Mouse (Mus musculus): ENCODE data around the gene Nxn.

DNA sequence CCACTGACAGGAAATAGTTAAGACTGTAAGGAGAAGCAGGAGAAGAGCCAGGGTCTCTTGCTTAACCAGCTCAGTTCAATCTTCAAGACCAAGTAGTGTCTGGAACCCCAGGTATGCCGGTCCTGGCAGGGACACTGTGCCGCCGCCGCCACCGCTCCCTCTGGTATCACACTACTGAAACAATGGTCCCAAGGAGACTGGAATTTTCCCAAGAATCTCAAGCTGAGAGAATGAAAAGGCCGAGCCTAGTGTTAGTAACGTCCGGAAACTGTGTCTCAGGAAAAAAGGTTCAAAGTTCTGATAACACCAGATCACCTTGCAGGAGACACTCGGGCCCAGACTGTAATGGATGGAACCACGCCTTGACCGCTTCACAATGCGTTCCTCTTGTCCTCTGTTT is 41.5 kb downstream of the Nxn start:
- TF ChIP-seq CTCF (conservative IDR thresholded peaks at IDR 0.05; ENCODE audit: insufficient read depth, insufficient read length, low read depth, low read length) (no peak), POLR2A (IDR thresholded peaks at IDR 0.05; ENCODE audit: low read depth, low read length) (no peak)

Measured in kidney, adult 2 months (tissue).